Mouse (Mus musculus): ENCODE results near the gene Hoxb4. TPM values are rescaled to one million over a fixed set of nuclear protein-coding genes. Genes with fewer than 3 reads are reported as not detected.

Hoxb4 gene
- total RNA-seq, 4 experiments from 2014 or later = 0.35 to 0.63 (median 0.53) TPM

GRCm38 (mm10) chr11:96298895-96299667 is 19.0 kb upstream of the Hoxb4 start:
- no peak for DNase-seq (ENCODE audit: low spot score)

GRCm38 (mm10) chr11:96299781-96300180 is 18.3 kb upstream of the Hoxb4 start:
- DNase-seq (ENCODE audit: low spot score) = no peak

GRCm38 (mm10) chr11:96300354-96301063 is 17.6 kb upstream of the Hoxb4 start:
- DNase-seq (ENCODE audit: low spot score) = no peak

- no peak for DNase-seq (ENCODE audit: low spot score)
These were observed 17.0 kb upstream of the Hoxb4 start for GRCm38 (mm10) chr11:96301064-96301431.

- DNase-seq (ENCODE audit: low spot score) = no peak
These were observed 16.2 kb upstream of the Hoxb4 start for GRCm38 (mm10) chr11:96301837-96302236.

GRCm38 (mm10) chr11:96302381-96303150 is 15.5 kb upstream of the Hoxb4 start:
- no peak for DNase-seq (ENCODE audit: low spot score)

- no peak for DNase-seq (ENCODE audit: low spot score)
These were observed 14.6 kb upstream of the Hoxb4 start, which contains the start of gene Hoxb5 for GRCm38 (mm10) chr11:96303151-96304099. Gene Hoxb5, plus strand, starts transcription at chr11:96303336.

GRCm38 (mm10) chr11:96304381-96305195 is 13.5 kb upstream of the Hoxb4 start:
- no peak for DNase-seq (ENCODE audit: low spot score)

- DNase-seq (ENCODE audit: low spot score) = no peak
These were observed 12.4 kb upstream of the Hoxb4 start for GRCm38 (mm10) chr11:96305505-96306182.

GRCm38 (mm10) chr11:96306183-96306907 is 11.7 kb upstream of the Hoxb4 start:
- no peak for DNase-seq (ENCODE audit: low spot score)

GRCm38 (mm10) chr11:96306908-96307269 is 11.2 kb upstream of the Hoxb4 start:
- no peak for DNase-seq (ENCODE audit: low spot score)

- DNase-seq (ENCODE audit: low spot score) = no peak
These were observed 9.3 kb upstream of the Hoxb4 start for GRCm38 (mm10) chr11:96308763-96309162.

- no peak for DNase-seq (ENCODE audit: low spot score)
These were observed 8.8 kb upstream of the Hoxb4 start for GRCm38 (mm10) chr11:96309288-96309687.

- no peak for DNase-seq (ENCODE audit: low spot score)
These were observed 7.7 kb upstream of the Hoxb4 start for GRCm38 (mm10) chr11:96310183-96310938.

GRCm38 (mm10) chr11:96311097-96311496 is 7.0 kb upstream of the Hoxb4 start:
- DNase-seq (ENCODE audit: low spot score) = no peak

- DNase-seq (ENCODE audit: low spot score) = peak; percentile 50
These were observed 6.3 kb upstream of the Hoxb4 start for GRCm38 (mm10) chr11:96311520-96312417.

- no peak for DNase-seq (ENCODE audit: low spot score)
These were observed 4.9 kb upstream of the Hoxb4 start for GRCm38 (mm10) chr11:96313134-96313533.

Data from heart, adult 8-10 months (tissue).